In genomic region chr9:44537625-44538301, GRCm38 (mm10) we compare ENCODE assay signal across 1 mouse cellular context.
TF ChIP-seq lines count a peak whose summit lies in the region.

No protein-coding gene starts in this region.

TF ChIP-seq in CH12.LX, 34 proteins besides CTCF, POLR2A, EP300 and RAD21 (continued from another document):
- TF ChIP-seq GABPA (IDR thresholded peaks at IDR 0.05; ENCODE audit: insufficient replicate concordance, low read depth, low read length) (no peak), CHD2 (IDR thresholded peaks at IDR 0.05; ENCODE audit: low read length) (peak; percentile 74), JUND (conservative IDR thresholded peaks at IDR 0.05; ENCODE audit: low read depth, low read length) (peak; percentile 85), MAX (IDR thresholded peaks at IDR 0.05; ENCODE audit: low read length) (no peak; the same call in 1 of the 2 replicates), E2F4 (IDR thresholded peaks at IDR 0.05; ENCODE audit: insufficient replicate concordance, low read depth, low read length) (no peak), CHD1 (IDR thresholded peaks at IDR 0.05; ENCODE audit: low read depth, low read length) (no peak), ZMIZ1 (IDR thresholded peaks at IDR 0.05; ENCODE audit: low read depth, low read length) (0 out of 2 replicates have a peak, but pooled peaks have one; percentile 45), IRF4 (IDR thresholded peaks at IDR 0.05; ENCODE audit: low read depth, low read length) (peak; percentile 98)
